In the genomic region with DNA sequence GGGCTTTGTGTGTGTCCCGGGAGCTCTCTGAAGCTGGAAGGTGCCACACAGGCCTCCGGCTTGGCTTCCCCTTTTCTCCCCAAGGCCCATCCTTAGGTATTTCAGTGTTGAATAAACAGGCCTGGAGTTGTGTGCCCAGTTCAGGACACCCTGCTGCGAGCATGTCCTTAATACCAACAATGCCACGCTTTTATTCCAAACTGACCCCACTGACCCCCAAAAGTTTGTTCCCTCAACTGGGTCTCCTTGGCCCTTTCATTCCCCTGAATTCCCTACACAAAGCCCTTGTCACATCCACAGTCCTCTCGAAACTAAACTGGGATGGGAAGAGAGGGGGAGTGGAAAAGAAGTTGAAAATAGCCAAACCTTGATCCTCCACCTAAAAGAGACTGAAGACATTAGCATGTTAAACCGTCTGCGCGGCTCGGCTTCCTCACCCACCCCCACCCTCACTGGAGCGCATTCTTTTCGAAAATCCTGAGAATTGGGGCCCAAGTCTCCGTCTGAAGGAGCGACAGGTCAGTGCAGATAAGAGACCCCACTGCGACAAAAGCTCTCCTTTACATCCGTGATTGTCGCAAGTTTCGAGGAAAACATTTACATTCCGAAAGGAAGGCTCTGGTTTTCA, we compare ENCODE assay signal across 8 mouse cellular contexts.
DNase-seq lines count a peak whose midpoint lies in the region; ATAC-seq lines count a peak whose summit lies in the region.

No protein-coding gene starts in this region.

- H3K9me3 ChIP-seq in kidney, embryonic 16.5 days (ENCODE audit: low read length): no peaks in the 10 kb centered on the region
- no peaks in the 10 kb centered on the region for H3K9me3 ChIP-seq in embryonic facial prominence, embryonic 10.5 days
- no peaks in the 10 kb centered on the region for H3K9me3 ChIP-seq in intestine, embryonic 16.5 days (ENCODE audit: control insufficient read depth, low read length)
- H3K9me3 ChIP-seq in neural tube, embryonic 13.5 days: no peaks in the 10 kb centered on the region

- ATAC-seq in kidney, embryonic 16.5 days (ENCODE audit: low FRiP score, low TSS enrichment): no peak
- no peak for ATAC-seq in intestine, embryonic 16.5 days
- peak; percentile 27; the same call in 1 of the 2 replicates for ATAC-seq in neural tube, embryonic 13.5 days (ENCODE audit: low read depth)

- no peaks in the 10 kb centered on the region for H3K36me3 ChIP-seq in kidney, embryonic 16.5 days (ENCODE audit: insufficient read depth, low read length)
- H3K36me3 ChIP-seq in embryonic facial prominence, embryonic 10.5 days (replicated peaks): no peaks in the 10 kb centered on the region
- H3K36me3 ChIP-seq in intestine, embryonic 16.5 days (ENCODE audit: control insufficient read depth, insufficient read depth, low read length): no peaks in the 10 kb centered on the region
- no peaks in the 10 kb centered on the region for H3K36me3 ChIP-seq in neural tube, embryonic 13.5 days

- no peaks in the 10 kb centered on the region; the same call in 1 of the 2 replicates for H3K27me3 ChIP-seq in kidney, embryonic 16.5 days (ENCODE audit: insufficient read depth, low read length)
- H3K27me3 ChIP-seq in embryonic facial prominence, embryonic 10.5 days (replicated peaks; ENCODE audit: low read depth, poor library complexity, severe bottlenecking): peaks cover 37% of the 10 kb centered on the region
- H3K27me3 ChIP-seq in intestine, embryonic 16.5 days (replicated peaks; ENCODE audit: control insufficient read depth, insufficient read depth, low read length): no peaks in the 10 kb centered on the region
- 0 out of 2 replicates have a peak, but pooled peaks cover 5% of the 10 kb centered on the region for H3K27me3 ChIP-seq in neural tube, embryonic 13.5 days

- peak overlapping the region; percentile 65 for H3K4me2 ChIP-seq in kidney, embryonic 16.5 days (replicated peaks; ENCODE audit: low read depth, low read length)
- H3K4me2 ChIP-seq in intestine, embryonic 16.5 days (ENCODE audit: low read depth, low read length): peak overlapping the region; percentile 62
- H3K4me2 ChIP-seq in neural tube, embryonic 13.5 days: peak overlapping the region; percentile 51

- H3K4me1 ChIP-seq in kidney, embryonic 16.5 days (ENCODE audit: insufficient read depth, low read length): peaks cover 12% of the 10 kb centered on the region
- peaks cover 28% of the 10 kb centered on the region for H3K4me1 ChIP-seq in embryonic facial prominence, embryonic 10.5 days
- H3K4me1 ChIP-seq in intestine, embryonic 16.5 days (ENCODE audit: control insufficient read depth, insufficient read depth, low read length): peaks cover 8% of the 10 kb centered on the region; the same call in 1 of the 2 replicates
- H3K4me1 ChIP-seq in neural tube, embryonic 13.5 days (replicated peaks): peaks cover 19% of the 10 kb centered on the region

- 0 out of 2 replicates have a peak overlapping the region, but pooled peaks have one; percentile 20 for H3K9ac ChIP-seq in kidney, embryonic 16.5 days (replicated peaks; ENCODE audit: low read length)
- H3K9ac ChIP-seq in intestine, embryonic 16.5 days (ENCODE audit: low read depth, low read length): peak overlapping the region; percentile 40
- H3K9ac ChIP-seq in neural tube, embryonic 13.5 days: peak overlapping the region; percentile 54; the same call in 1 of the 2 replicates

- H3K27ac ChIP-seq in kidney, embryonic 16.5 days (ENCODE audit: low read length): no peak overlapping the region
- peak overlapping the region; percentile 75 for H3K27ac ChIP-seq in embryonic facial prominence, embryonic 10.5 days (replicated peaks)
- H3K27ac ChIP-seq in intestine, embryonic 16.5 days (ENCODE audit: low read length): no peak overlapping the region
- no peak overlapping the region; the same call in none of the 2 replicates for H3K27ac ChIP-seq in neural tube, embryonic 13.5 days (replicated peaks)

- DNase-seq in kidney, adult 8-10 months: no peak
- peak; percentile 63 for DNase-seq in embryonic facial prominence, embryonic 10.5 days (ENCODE audit: low spot score)
- no peak for DNase-seq in cerebellum, postnatal 4 days (ENCODE audit: low spot score in 2 of 2)
- no peak for DNase-seq in adrenal gland, postnatal 10 days
- DNase-seq in right cerebral cortex, postnatal 25 days: no peak

- 14% methylated on average over 18 of the region's 18 CpGs for WGBS in kidney, embryonic 16.5 days
- WGBS in embryonic facial prominence, embryonic 10.5 days: 2% methylated on average over 18 of the region's 18 CpGs
- 18% methylated on average over 18 of the region's 18 CpGs for WGBS in intestine, embryonic 16.5 days
- 3% methylated on average over 18 of the region's 18 CpGs for WGBS in neural tube, embryonic 13.5 days

- peak overlapping the region; percentile 39 for H3K4me3 ChIP-seq in kidney, embryonic 16.5 days (ENCODE audit: low read length)
- peak overlapping the region; percentile 46 for H3K4me3 ChIP-seq in embryonic facial prominence, embryonic 10.5 days
- H3K4me3 ChIP-seq in intestine, embryonic 16.5 days (ENCODE audit: low read length): peak overlapping the region; percentile 38
- H3K4me3 ChIP-seq in neural tube, embryonic 13.5 days: peak overlapping the region; percentile 19
